Mouse (Mus musculus) v-Abl transformed pro-B cells (cell line): ENCODE measurements around the gene Wwox.

ENCODE experiments used
- in situ Hi-C, 2 experiments: fragments of 400-800 bp; cut with MboI; formaldehyde crosslinking; loops; one replicate each; pipeline ENCODE4 v1.15.1; 2025; ENCODE audit not compliant: unreplicated experiment in 2 of 2

Wwox gene

DNA sequence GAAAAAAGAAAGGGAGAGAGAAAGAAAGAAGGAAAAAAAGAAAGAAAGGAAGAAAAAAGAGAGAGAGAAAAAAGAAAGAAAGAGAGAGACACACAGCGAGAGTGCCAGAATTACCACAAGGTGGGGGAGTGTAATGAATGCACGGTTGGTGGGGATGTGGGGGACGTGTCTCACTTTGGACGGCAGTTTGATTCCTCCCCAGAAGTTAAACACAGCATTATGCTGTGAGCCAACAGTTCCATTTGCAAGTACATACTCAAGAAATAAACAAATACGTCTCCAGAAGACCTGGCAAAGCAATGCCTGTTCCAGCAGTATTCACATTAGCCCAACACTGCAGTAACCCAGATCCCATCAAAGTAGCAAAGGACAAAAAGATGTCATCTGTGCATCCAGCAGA, 264.1 kb downstream of the Wwox start:
- in situ Hi-C loops: no loop called here

DNA sequence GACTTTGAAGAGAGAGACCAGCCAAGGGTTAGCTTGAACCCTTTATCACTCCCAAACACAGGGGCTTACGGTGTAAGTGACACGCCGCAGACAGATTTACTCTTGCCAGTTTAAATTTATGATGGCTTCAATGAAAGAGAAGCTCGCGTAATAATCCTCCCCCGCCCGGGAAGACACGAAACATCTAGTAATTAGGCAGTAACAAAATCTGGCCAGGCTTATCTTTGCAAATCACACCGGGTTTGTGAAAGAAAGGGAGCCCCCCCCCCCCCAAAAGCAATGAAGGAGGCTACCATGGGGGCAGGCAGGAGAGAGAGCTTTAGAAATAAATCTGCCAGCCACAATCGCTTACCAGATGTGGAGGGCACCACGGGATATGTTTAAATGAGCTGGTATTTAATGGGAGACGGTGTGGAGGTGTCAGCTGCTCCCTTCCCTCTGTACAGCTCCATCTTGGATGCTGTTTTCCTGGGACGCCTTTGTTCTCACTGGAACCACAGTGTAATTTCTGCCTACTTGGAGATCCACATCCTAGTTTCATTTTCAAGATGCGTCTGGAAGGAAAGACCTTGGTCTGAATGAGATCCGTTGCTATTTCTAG, 268.2 kb downstream of the Wwox start:
- in situ Hi-C loops: no loop called here

DNA sequence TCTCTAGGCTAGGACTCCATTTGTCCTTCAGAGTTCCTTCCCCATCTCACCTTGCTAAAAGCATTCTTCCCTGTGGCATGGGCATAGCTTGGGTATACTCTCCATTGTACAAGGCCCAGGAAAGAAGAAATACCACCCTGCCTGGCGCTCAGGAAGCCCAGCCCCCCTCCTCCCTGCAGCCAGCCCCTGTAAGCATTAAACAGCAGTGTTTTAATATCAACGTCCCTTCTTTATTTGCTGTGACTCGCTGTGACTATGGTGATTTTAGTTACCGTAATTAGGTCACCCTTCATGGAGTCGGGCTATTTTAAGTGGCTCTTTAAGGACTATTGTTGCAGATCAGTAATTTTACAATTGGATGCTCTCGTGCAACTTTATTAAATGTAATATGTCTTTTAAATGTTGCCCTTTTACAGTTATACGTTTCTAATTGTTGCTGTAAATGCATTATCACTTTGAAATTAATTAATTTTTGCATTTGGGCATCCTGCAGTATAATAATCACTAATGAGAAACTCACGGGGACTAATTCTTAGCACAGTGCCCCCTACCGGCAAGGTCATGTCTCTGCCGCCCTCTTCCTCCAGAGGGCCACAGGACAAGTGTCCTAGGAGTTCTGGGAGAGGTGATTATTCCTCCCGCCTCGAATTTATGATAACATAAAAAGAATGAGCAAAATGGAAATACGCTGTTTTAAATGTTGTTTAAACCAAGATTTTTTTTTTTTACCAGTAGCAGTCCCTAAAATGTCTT, 276.0 kb downstream of the Wwox start:
- in situ Hi-C loops: no loop called here

DNA sequence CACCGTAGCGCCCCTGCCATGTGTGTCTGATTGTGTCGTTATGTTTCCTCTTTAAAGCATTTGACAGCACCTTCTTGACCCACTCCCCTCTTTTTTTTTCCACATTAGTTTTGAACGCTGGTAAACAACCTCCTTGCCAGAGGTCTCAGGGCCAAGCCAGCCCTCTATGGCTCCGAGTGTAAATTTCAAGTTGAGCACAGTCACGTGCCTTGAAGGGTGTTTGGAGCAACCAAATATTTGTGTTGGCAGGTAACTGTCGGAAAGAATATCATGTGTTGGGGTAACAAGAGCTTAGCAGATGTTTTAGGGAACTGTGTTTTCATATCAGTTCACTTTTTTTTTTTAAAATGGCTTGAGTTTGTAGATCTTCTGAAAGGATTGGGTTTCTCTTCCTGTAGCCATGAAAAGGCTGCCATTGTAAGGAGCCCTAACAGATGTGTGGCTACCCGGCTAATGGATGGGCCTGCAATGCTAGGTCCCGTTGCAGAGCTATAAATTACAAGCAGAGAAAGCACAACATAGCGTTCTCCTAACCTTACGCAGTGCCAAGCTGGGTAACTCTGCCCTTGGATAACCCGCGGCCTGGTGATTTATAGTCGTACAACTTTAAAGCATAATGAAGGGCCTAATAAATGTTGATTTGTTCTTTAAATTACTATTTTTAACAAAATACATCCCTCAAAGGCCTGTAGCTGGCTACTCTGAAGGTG, 277.2 kb downstream of the Wwox start:
- in situ Hi-C loops: no loop called here

DNA sequence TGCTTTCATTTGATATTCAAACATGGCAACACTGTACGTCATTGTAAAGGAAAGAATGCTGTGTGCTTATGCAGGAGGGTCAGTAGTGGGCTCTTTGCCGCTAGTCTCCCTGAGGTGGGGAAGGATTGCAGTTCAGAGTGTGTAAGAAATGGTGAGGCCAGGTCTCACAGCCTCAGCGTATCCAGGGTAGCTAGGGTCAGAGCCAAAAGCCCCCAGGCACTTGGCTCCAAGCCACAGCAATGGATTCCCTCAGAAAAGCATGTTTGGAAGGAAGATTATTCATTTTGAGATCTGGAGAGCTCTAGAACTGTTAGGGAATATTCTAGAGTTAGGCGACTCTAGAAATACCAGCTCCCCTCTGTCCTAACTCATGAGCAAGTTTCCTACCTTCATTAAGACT, 279.4 kb downstream of the Wwox start:
- in situ Hi-C loops: no loop called here

DNA sequence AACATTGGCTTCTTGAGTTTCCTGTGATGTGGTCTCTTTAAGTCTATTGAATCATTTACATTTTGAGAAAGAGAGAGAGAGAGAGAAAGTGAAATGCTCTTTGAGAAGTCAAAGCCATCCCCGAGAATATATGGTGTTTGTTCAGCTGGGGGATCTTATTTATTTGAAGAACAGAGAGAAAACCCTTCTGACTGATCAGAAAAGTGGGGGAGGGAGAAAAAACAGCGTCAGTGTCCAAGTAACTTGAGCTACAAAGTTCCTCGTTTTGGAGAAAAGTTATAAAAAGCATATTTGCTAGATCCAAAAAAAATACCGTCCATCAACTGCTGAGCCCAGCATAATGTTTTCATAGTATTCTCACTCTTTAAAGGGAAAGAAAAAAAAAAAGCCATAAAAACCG, 283.2 kb downstream of the Wwox start:
- in situ Hi-C loops: no loop called here

DNA sequence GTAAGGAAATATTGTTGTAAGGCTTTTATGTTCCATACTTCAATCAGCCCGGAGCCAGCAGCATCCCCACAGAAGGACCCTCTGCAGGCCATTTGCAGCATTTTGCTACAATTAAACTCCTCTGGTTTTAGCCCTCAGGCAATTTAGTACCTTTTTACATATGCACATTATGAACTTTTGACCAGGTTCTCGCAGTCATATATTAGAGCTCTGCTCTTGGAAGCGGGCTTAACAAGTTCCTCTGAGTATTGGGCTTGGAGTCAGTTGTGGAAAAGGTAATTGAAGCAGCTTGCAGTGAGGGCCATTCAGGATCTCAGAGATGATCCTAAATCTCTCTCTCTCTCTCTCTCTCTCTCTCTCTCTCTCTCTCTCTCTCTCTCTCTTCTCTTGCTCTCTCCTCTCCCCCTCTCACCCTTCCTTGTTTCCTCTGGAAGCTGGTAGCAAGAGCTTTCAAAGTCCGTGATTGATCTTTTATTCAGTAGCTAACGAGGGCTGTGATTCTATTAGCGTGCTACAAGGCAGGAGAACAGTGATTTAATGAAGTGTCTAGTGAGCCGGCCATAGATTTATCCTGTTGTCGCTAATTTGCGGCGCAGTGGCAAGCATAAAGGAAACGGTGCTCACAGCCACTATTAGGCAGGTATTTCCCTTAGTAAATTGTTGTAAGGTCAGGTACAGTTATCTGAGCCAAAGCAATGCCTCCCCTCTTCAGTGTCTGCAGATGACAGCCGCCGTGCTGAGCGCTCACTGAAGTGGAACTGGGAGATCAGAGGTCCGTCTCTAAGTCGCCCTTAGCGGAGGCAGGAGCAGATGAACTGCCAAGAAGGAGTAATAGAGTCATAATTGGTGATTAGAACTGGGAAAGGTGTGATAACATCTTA, 292.0 kb downstream of the Wwox start:
- in situ Hi-C loops: no loop called here

DNA sequence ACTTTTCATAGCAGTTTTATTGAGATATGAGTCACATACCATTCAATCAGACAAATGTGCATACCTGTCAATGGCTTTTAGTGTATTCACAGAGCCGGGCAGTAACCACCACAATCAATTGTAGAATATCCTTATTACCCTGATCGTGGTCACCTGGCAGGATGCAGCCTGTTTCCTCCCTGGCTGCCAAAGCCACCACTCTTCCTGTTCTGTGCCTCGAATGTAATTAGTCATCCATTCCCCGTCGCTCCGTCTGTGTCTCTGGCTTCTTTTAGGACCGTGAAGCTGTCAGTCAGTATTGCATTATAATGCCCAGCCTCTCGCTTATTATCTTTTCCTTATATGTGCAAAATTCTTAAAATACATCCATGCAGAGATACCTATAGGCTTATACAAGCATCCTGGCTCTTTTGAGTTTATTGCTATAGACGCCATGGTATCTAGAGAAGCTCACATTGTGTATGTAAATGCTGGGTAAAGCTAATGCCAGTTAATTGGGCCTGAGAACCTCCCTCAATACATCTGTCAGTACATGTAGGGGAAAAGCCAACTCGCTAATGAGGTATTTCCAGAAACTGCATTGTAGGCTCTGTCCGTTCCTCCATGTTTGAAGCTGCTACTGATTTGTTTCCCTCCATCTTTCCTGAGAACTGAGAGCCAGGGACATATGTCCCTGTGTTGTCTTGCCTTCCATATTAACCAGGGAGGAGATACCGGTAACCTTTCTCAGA, 303.9 kb downstream of the Wwox start:
- in situ Hi-C loops: no loop called here

DNA sequence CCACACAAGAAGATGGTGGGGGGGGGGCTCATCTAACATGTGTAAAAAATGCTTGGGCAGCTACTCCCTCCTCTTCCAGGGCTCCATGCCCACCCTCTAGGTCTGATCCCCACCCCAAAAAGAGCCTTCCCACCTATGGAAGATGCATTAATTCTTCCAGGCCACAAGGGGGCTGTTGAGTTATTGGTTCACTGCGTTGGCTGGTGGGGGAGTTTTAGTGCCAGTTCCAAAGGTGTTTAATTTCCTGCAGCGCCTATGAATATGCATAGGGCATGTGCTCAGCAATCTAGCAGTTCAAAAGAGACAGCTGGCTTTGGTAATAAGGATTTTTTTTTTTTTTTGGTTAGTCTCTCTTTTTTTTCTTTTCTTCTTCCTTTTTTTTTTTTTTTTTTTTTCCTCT, 306.9 kb downstream of the Wwox start:
- in situ Hi-C loops: no loop called here

DNA sequence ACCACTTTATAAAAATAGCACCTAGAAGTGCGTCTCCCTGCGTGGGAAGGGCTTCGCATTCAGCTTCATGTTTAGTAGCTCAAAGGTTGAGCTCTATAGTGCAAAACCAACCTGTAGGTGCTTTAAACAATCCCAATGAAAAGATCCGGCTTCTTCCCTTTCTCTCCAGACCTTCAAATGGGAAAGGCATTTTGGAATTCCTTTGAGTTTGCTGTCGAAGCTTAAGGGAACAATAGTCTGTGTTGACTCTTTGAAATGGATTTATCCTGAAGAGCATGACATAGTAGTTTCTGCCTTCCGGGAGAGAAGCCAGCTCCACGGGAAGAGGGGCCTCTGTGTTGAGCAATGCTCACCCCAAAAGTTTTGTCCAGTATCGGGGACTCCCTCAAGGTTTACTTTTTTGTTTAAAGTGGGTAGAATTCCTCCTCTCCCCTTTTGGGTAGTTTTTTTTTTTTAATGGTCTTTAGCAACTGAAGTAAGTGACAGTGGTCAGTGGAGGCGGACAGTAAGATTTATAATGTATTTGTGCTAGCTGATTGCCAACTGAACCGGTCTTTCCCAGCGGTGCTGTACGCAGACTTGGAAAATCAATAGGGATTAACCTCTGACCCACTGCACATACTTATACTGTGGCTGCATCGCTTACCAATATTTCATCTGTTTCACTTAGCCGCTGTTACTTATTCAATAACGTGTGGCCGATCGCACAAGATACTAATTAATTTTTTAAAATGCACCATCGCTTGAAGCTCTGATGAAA, 312.1 kb downstream of the Wwox start:
- in situ Hi-C loops: loop anchor here (10.0 to 25.0 kb wide), 5 partner anchors 289 to 1686 kb away; partner anchors contain the start of gene Maf (in 1 of the 2)

DNA sequence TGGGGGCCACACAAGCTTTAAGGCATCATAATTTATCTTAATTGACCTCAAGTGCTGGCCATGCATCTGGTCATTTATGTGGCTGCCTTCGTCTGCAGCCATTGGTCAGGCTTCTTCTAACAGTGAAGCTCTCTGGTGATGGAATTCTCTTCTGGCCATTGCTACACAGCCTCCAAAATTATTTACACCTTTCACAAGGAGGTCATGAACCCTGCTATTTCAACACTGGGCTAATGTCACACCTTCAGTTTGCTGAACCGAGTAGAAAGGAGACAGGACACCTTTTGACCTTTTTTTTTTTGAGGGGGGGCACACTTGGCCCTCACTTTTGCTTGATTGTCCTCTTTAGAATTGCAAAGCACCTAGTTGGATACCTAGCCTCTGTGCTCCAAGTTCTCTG, 320.2 kb downstream of the Wwox start:
- in situ Hi-C loops: loop anchor here (10.0 to 25.0 kb wide), 5 partner anchors 297 to 1678 kb away; partner anchors contain the start of gene Maf (in 1 of the 2)

DNA sequence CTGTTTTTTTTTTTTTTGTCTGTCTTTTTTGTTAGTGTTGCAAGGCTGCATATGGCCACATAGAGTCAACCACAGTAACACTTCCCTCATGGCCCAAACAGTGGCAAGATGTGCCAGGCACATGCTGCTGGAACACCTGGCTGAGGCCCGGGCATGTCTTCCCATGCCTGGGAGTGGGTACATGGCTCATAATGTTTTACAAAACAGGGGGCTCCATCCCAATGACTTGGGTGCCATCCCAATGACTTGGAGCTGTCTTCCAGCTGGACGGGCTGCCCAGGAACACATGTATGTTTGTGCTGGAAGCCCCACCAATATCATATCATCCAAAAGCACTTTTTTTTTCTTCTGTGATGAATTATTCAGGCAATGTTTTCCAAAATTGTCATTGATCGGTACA, 329.1 kb downstream of the Wwox start:
- in situ Hi-C loops: loop anchor here (25.0 kb wide), 4 partner anchors 306 to 1669 kb away; partner anchors contain the start of gene Maf (in 1 of the 2)

DNA sequence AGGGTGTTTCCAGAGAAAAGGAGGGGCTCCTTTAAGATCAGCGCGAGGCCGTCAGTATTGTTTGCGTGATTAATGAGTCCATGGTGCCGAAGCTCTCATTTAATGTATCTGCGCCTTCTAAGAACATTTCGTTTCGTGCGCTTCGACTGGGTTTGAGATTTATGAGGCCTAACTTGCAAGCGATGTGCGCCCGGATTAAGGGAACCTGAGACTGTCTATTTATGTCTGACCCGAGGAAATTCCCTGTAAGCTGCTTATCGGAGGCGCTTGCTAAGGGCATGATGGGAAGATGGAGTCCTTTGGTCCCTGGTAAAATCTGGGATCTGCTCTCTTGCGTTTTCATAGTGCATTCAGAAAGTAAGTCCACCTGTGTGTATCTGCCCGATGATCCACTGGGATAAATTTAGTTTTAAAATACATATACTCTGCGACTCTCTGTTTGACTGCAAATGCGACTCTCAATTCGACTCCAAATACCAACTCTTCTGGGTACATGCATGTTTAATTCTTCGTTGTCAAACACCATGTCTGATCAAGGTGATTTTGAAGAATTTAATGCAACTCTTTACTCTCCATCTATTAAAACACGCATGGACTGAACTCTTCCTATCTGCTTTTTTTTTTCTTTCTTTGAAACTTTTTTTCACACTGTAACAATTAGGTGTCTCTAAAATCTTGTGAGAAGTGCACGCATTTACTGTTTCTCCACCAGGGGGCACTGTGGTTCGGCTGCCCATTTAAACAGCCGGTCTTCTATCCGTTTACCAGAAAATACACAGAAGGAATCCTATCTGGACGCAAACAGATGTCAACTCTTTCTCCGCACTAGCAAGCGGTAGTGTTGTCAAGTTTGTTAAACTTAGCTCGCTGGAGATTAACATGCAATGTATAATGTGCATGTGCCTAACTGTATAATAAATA, 331.7 kb downstream of the Wwox start:
- in situ Hi-C loops: loop anchor here (5.0 to 25.0 kb wide), 10 partner anchors 46 to 1666 kb away; partner anchors contain the start of gene Maf (in 1 of the 2)

DNA sequence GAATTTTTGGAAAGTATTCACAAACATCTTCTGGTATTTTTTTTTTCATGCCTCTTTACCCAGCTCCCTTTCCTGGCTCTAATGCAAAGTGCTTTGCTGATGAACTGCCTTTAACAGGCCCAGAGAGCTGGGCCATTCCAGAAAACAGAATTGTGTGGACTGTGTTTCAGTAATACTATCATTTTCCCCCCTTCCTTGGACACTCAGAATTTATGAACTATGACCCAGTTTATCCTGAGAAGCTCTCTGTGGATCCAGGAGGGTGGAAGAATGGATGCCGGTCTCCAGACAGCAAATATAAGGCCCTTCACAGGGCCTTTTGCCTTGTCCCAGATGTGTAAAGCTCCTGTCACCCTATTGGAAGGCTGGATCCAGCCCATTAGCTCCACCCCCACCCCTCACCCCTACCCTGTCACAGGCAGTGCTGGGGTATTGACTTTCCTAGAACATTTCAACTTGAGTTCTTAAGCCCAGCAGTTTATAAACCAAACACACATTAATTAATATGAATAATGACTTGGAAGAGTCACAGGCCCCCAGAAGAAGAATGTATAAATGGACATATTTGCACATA, 332.9 kb downstream of the Wwox start:
- in situ Hi-C loops: loop anchor here (5.0 to 25.0 kb wide), 10 partner anchors 45 to 1665 kb away; partner anchors contain the start of gene Maf (in 1 of the 2)

DNA sequence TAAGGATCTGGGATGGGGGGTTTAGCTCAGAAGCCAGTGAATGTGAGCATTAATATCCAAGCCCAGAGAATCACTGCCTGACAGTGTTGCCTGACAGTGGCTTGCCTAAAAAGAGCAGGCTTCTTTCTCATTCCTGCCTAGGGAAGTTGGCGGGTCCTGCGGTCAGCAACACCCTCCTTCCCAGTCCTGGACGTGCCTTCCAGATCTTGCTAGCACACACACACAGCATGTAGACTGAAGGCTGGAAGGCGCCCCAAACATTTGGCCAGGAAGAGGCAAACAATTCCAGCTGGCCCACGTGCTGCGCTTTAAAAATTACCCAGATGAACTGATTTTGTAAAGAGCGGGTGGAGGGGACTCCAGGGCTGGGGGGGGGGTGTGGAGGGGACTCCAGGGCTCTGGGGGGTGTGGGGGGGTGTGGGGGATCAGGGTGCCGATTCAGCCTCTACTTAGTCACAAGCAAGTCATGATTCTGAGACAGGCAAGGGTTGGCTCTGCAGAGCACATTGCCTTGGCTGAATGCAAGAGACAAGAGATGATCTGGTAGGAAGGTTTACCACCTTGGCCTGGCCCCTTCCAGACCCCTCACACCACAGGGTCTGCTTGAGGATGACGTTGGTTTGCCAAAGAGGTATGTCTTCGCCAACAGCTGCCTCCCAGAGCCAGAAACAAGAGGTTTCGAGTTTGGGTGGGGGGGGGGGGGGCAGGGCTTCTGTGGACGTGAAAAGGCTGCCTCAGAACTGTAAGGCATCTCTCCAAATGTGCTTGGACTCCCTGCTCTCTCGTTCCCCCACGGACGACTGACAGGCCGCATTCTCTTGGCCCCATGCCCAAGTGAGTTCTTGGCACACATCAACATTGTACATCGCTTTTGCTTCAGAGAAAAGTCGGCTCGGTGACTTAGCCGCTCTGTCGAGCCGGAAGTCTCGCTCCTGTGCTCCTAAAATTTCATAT, 334.3 kb downstream of the Wwox start:
- in situ Hi-C loops: loop anchor here (5.0 to 25.0 kb wide), 10 partner anchors 44 to 1664 kb away; partner anchors contain the start of gene Maf (in 1 of the 2)

DNA sequence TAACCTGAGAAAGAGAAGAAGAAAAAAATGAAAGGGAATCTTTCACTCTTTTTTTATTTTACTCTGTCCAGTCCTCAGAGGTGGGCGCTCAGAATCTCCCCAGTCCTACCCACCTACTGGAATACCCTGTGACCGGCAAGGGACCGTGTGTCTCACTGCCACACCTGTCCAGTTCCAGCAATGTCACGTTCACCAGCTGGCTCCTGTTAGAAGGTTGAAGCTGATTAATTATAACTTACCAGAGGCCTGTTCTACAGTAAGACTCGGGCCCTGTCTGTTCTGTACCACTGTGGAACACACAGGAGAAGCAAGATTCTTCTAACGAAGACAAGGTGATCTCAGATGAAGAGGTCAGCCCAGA, 334.9 kb downstream of the Wwox start:
- in situ Hi-C loops: loop anchor here (5.0 to 25.0 kb wide), 10 partner anchors 43 to 1663 kb away; partner anchors contain the start of gene Maf (in 1 of the 2)
